Mouse (Mus musculus): ENCODE data around the gene Anxa11. TPM values are rescaled to one million over a fixed set of nuclear protein-coding genes. Genes with fewer than 3 reads are reported as not detected.
"Not testable (repeated sequence)": the region's sequence is repeated elsewhere in the genome, so short reads cannot be mapped to it uniquely, and the experiment has no call there.

The Anxa11 gene
- polyA plus RNA-seq, 1 experiment from 2014 or later = 32.0 TPM

- no peaks in the 10 kb centered on the region for H3K36me3 ChIP-seq (ENCODE audit: control insufficient read depth, insufficient read depth, low read length)
- ATAC-seq (ENCODE audit: low read depth) = no peak
- 57% methylated on average over 9 of the region's 9 CpGs for WGBS
- H3K4me3 ChIP-seq (ENCODE audit: low read length) = no peak overlapping the region
- H3K4me2 ChIP-seq (ENCODE audit: low read depth, low read length) = no peak overlapping the region
- H3K9ac ChIP-seq (ENCODE audit: low read length) = no peak overlapping the region
- H3K27me3 ChIP-seq (ENCODE audit: control insufficient read depth, insufficient read depth, low read depth, low read length) = no peaks in the 10 kb centered on the region
- no peak overlapping the region for H3K27ac ChIP-seq (ENCODE audit: low read length)
- H3K4me1 ChIP-seq (replicated peaks; ENCODE audit: control insufficient read depth, insufficient read depth, low read length) = peaks cover 18% of the 10 kb centered on the region
- no peaks in the 10 kb centered on the region for H3K9me3 ChIP-seq (ENCODE audit: control insufficient read depth, low read length)
Measured at GRCm38 (mm10) chr14:25869135-25869878, 27.4 kb downstream of the Anxa11 start.

GRCm38 (mm10) chr14:25872461-25873415 is 30.8 kb downstream of the Anxa11 start:
- H3K4me1 ChIP-seq (replicated peaks; ENCODE audit: control insufficient read depth, insufficient read depth, low read length) = peaks cover 15% of the 10 kb centered on the region
- peak overlapping the region; percentile 65 for H3K27ac ChIP-seq (ENCODE audit: low read length)
- no peaks in the 10 kb centered on the region for H3K27me3 ChIP-seq (ENCODE audit: control insufficient read depth, insufficient read depth, low read depth, low read length)
- no peaks in the 10 kb centered on the region for H3K36me3 ChIP-seq (ENCODE audit: control insufficient read depth, insufficient read depth, low read length)
- WGBS = 58% methylated on average over 8 of the region's 8 CpGs
- no peak overlapping the region for H3K4me3 ChIP-seq (ENCODE audit: low read length)
- H3K9me3 ChIP-seq (ENCODE audit: control insufficient read depth, low read length) = no peaks in the 10 kb centered on the region
- H3K4me2 ChIP-seq (ENCODE audit: low read depth, low read length) = no peak overlapping the region
- ATAC-seq (ENCODE audit: low read depth) = peak; percentile 66
- H3K9ac ChIP-seq (ENCODE audit: low read length) = no peak overlapping the region

GRCm38 (mm10) chr14:25876640-25877039 is 34.7 kb downstream of the Anxa11 start:
- H3K27ac ChIP-seq (ENCODE audit: low read length); ATAC-seq (ENCODE audit: low read depth); H3K9me3 ChIP-seq (ENCODE audit: control insufficient read depth, low read length); H3K36me3 ChIP-seq (ENCODE audit: control insufficient read depth, insufficient read depth, low read length); H3K9ac ChIP-seq (ENCODE audit: low read length); H3K27me3 ChIP-seq (ENCODE audit: control insufficient read depth, insufficient read depth, low read depth, low read length); H3K4me3 ChIP-seq (ENCODE audit: low read length); H3K4me2 ChIP-seq (ENCODE audit: low read depth, low read length): not testable (repeated sequence)
- H3K4me1 ChIP-seq (replicated peaks; ENCODE audit: control insufficient read depth, insufficient read depth, low read length) = peaks cover 15% of the 10 kb centered on the region
- WGBS = no CpG with 5 or more reads among the region's 7 CpGs

GRCm38 (mm10) chr14:25881769-25882168 is 39.8 kb downstream of the Anxa11 start:
- not testable (repeated sequence) for H3K4me1 ChIP-seq (replicated peaks; ENCODE audit: control insufficient read depth, insufficient read depth, low read length); H3K36me3 ChIP-seq (ENCODE audit: control insufficient read depth, insufficient read depth, low read length); H3K4me2 ChIP-seq (ENCODE audit: low read depth, low read length); H3K9me3 ChIP-seq (ENCODE audit: control insufficient read depth, low read length); H3K4me3 ChIP-seq (ENCODE audit: low read length); H3K27ac ChIP-seq (ENCODE audit: low read length); H3K27me3 ChIP-seq (ENCODE audit: control insufficient read depth, insufficient read depth, low read depth, low read length); ATAC-seq (ENCODE audit: low read depth); H3K9ac ChIP-seq (ENCODE audit: low read length)
- no CpG with 5 or more reads among the region's 9 CpGs for WGBS

- not testable (repeated sequence) for H3K4me1 ChIP-seq (replicated peaks; ENCODE audit: control insufficient read depth, insufficient read depth, low read length); H3K4me2 ChIP-seq (ENCODE audit: low read depth, low read length); H3K9ac ChIP-seq (ENCODE audit: low read length); H3K27me3 ChIP-seq (ENCODE audit: control insufficient read depth, insufficient read depth, low read depth, low read length); H3K4me3 ChIP-seq (ENCODE audit: low read length); ATAC-seq (ENCODE audit: low read depth); H3K36me3 ChIP-seq (ENCODE audit: control insufficient read depth, insufficient read depth, low read length); H3K27ac ChIP-seq (ENCODE audit: low read length); H3K9me3 ChIP-seq (ENCODE audit: control insufficient read depth, low read length)
- WGBS = no CpG with 5 or more reads among the region's 12 CpGs
Measured at GRCm38 (mm10) chr14:25885886-25886285, 43.9 kb downstream of the Anxa11 start.

GRCm38 (mm10) chr14:25894566-25894965 is 52.6 kb downstream of the Anxa11 start:
- H3K9me3 ChIP-seq (ENCODE audit: control insufficient read depth, low read length); H3K4me1 ChIP-seq (replicated peaks; ENCODE audit: control insufficient read depth, insufficient read depth, low read length); H3K27me3 ChIP-seq (ENCODE audit: control insufficient read depth, insufficient read depth, low read depth, low read length); H3K4me2 ChIP-seq (ENCODE audit: low read depth, low read length); H3K27ac ChIP-seq (ENCODE audit: low read length); H3K9ac ChIP-seq (ENCODE audit: low read length); H3K36me3 ChIP-seq (ENCODE audit: control insufficient read depth, insufficient read depth, low read length); H3K4me3 ChIP-seq (ENCODE audit: low read length): not testable (repeated sequence)
- peak; percentile 60; the same call in 1 of the 2 replicates for ATAC-seq (ENCODE audit: low read depth)
- no CpG with 5 or more reads among the region's 3 CpGs for WGBS

- H3K27ac ChIP-seq (ENCODE audit: low read length); H3K27me3 ChIP-seq (ENCODE audit: control insufficient read depth, insufficient read depth, low read depth, low read length); H3K4me1 ChIP-seq (replicated peaks; ENCODE audit: control insufficient read depth, insufficient read depth, low read length); H3K4me2 ChIP-seq (ENCODE audit: low read depth, low read length); H3K36me3 ChIP-seq (ENCODE audit: control insufficient read depth, insufficient read depth, low read length); H3K9ac ChIP-seq (ENCODE audit: low read length); H3K9me3 ChIP-seq (ENCODE audit: control insufficient read depth, low read length); H3K4me3 ChIP-seq (ENCODE audit: low read length): not testable (repeated sequence)
- peak; percentile 75; the same call in 1 of the 2 replicates for ATAC-seq (ENCODE audit: low read depth)
- WGBS = no CpG with 5 or more reads among the region's 7 CpGs
Measured at GRCm38 (mm10) chr14:25895686-25896085, 53.7 kb downstream of the Anxa11 start.

GRCm38 (mm10) chr14:25903000-25903399 is 61.0 kb downstream of the Anxa11 start, which contains the start of gene Plac9a:
TSS of gene Plac9a (minus strand) at chr14:25903100.
- H3K4me3 ChIP-seq (ENCODE audit: low read length); H3K27me3 ChIP-seq (ENCODE audit: control insufficient read depth, insufficient read depth, low read depth, low read length); H3K4me1 ChIP-seq (replicated peaks; ENCODE audit: control insufficient read depth, insufficient read depth, low read length); H3K9me3 ChIP-seq (ENCODE audit: control insufficient read depth, low read length); H3K36me3 ChIP-seq (ENCODE audit: control insufficient read depth, insufficient read depth, low read length); H3K4me2 ChIP-seq (ENCODE audit: low read depth, low read length); H3K27ac ChIP-seq (ENCODE audit: low read length); H3K9ac ChIP-seq (ENCODE audit: low read length): not testable (repeated sequence)
- ATAC-seq (ENCODE audit: low read depth) = 0 out of 2 replicates have a peak, but pooled peaks have one; percentile 43
- no CpG with 5 or more reads among the region's 10 CpGs for whole genome bisulfite sequencing

- ATAC-seq (ENCODE audit: low read depth) = not testable (repeated sequence)
Measured at GRCm38 (mm10) chr14:25905243-25905642, 63.3 kb downstream of the Anxa11 start.

More at GRCm38 (mm10) chr14:25905243-25905642, 63.3 kb downstream of the Anxa11 start:
- H3K27ac ChIP-seq (ENCODE audit: low read length); H3K27me3 ChIP-seq (ENCODE audit: control insufficient read depth, insufficient read depth, low read depth, low read length); H3K9ac ChIP-seq (ENCODE audit: low read length); H3K4me2 ChIP-seq (ENCODE audit: low read depth, low read length); H3K9me3 ChIP-seq (ENCODE audit: control insufficient read depth, low read length); H3K36me3 ChIP-seq (ENCODE audit: control insufficient read depth, insufficient read depth, low read length); H3K4me1 ChIP-seq (replicated peaks; ENCODE audit: control insufficient read depth, insufficient read depth, low read length); H3K4me3 ChIP-seq (ENCODE audit: low read length): not testable (repeated sequence)
- WGBS = no CpG with 5 or more reads among the region's 5 CpGs
